Mouse (Mus musculus): ENCODE data around the gene Hid1. TPM values are rescaled to one million over a fixed set of nuclear protein-coding genes. Genes with fewer than 3 reads are reported as not detected.

Gene Hid1
- 67.0 and 67.2 TPM in 2 replicates for polyA plus RNA-seq (2015; fragmentation: Nextera tagmentation; extraction: Ambion mirVana)

DNA sequence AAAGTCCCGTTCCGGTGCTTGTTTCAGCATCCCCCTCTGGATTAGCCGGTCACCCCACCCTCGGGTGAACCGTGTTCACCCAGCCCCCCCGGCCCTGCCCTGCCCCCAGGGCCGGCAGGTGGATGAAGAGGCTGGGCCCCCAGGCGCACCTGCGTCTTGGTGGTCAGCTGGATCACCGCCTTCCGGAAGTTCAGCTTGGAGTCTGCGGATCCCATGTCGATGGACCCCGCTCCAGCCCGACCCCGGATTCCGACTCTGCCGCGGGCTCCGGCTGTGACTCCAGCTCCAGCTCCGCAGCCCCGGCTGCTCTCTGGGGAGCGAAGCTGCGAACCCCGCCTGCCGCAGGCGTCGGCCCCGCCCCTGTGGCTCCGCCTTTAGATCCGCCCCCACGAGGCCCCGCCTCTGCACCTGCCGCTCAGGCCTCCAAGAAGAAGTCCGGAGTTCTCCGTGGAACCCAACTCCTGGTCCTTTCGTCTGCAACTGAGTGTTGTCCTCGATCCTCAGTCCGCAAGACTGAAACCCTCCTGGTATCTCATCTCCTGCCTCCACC, at the start of gene Hid1:
Hid1 (minus strand) TSS at position 362 of the 550 bp plus-strand sequence.
- Histone ChIP-seq H3K4me2 (peak within 1 kb of the TSS; percentile 84), H3K9me3 (no peaks in the 10 kb centered on the region), H3K4me3 (peak within 1 kb of the TSS; percentile 63), H3K27ac (peak within 1 kb of the TSS; percentile 87), H3K4me1 (peaks cover 30% of the 10 kb centered on the region), H3K27me3 (replicated peaks) (0 out of 2 replicates have a peak, but pooled peaks cover 6% of the 10 kb centered on the region), H3K36me3 (replicated peaks) (no peaks in the 10 kb centered on the region), H3K9ac (peak within 1 kb of the TSS; percentile 80)
- ATAC-seq (replicated peaks): peak; percentile 77
- WGBS: under 1% methylated on average over 39 of the region's 39 CpGs

- Histone ChIP-seq H3K27me3 (replicated peaks) (no peaks in the 10 kb centered on the region), H3K27ac (peak overlapping the region; percentile 96), H3K9ac (no peak overlapping the region), H3K4me3 (no peak overlapping the region), H3K4me1 (peaks cover 63% of the 10 kb centered on the region), H3K36me3 (replicated peaks) (peaks cover 6% of the 10 kb centered on the region), H3K4me2 (0 out of 2 replicates have a peak overlapping the region, but pooled peaks have one; percentile 5), H3K9me3 (no peaks in the 10 kb centered on the region)
- 5% methylated on average over 7 of the region's 7 CpGs for WGBS
- no peak for ATAC-seq (replicated peaks)
Observed at GRCm38 (mm10) chr11:115409556-115409955, 42.0 kb upstream of the Hid1 start.

GRCm38 (mm10) chr11:115408266-115408920, 40.8 kb upstream of the Hid1 start:
- WGBS: 65% methylated on average over 6 of the region's 6 CpGs
- no peak for ATAC-seq (replicated peaks)
- Histone ChIP-seq H3K9me3 (no peaks in the 10 kb centered on the region), H3K27ac (peak overlapping the region; percentile 96), H3K4me1 (peaks cover 62% of the 10 kb centered on the region), H3K9ac (no peak overlapping the region), H3K4me3 (no peak overlapping the region), H3K4me2 (no peak overlapping the region), H3K36me3 (replicated peaks) (peaks cover 6% of the 10 kb centered on the region), H3K27me3 (replicated peaks) (no peaks in the 10 kb centered on the region)

DNA sequence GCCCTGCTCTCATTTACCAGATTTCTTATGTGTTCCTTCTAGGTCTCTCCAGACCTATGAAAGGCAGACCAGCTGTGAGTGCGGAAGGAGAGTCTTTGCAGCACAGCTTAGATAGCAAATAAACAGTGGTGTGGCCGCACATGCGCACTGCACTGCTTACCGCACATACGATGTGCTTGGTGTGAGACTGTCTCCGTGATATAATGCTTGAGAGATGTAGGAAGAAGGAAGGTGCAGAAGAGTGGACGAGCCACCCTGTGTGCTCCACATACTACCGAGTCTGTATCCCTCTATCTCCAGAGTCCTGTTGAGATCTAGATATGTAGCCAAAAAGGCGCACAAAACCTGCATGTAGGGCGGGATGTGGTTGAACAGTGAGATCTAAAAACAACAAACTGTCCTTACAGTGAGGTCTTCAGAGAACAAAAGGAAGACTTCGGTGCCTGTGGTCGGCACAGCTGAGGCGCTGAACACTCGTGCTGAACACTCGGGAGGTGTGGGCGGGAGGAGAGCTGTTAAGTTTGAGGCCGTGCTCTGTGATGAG, 39.4 kb upstream of the Hid1 start:
- peaks cover 6% of the 10 kb centered on the region for H3K36me3 ChIP-seq (replicated peaks)
- H3K9me3 ChIP-seq: no peaks in the 10 kb centered on the region
- H3K4me1 ChIP-seq: peaks cover 56% of the 10 kb centered on the region
- WGBS: 94% methylated on average over 17 of the region's 17 CpGs
- no peak overlapping the region for H3K9ac ChIP-seq
- H3K4me3 ChIP-seq: no peak overlapping the region
- no peak overlapping the region for H3K4me2 ChIP-seq
- no peak for ATAC-seq (replicated peaks)
- no peaks in the 10 kb centered on the region for H3K27me3 ChIP-seq (replicated peaks)
- H3K27ac ChIP-seq: no peak overlapping the region

- no peak overlapping the region for H3K9ac ChIP-seq
- peaks cover under 1% of the 10 kb centered on the region for H3K36me3 ChIP-seq (replicated peaks)
- no peak overlapping the region for H3K4me3 ChIP-seq
- WGBS: 95% methylated on average over 6 of the region's 6 CpGs
- H3K27me3 ChIP-seq (replicated peaks): no peaks in the 10 kb centered on the region
- no peak overlapping the region for H3K4me2 ChIP-seq
- no peaks in the 10 kb centered on the region for H3K9me3 ChIP-seq
- peaks cover 50% of the 10 kb centered on the region for H3K4me1 ChIP-seq
- no peak for ATAC-seq (replicated peaks)
- no peak overlapping the region for H3K27ac ChIP-seq
Observed at GRCm38 (mm10) chr11:115405723-115406122, 38.2 kb upstream of the Hid1 start.

DNA sequence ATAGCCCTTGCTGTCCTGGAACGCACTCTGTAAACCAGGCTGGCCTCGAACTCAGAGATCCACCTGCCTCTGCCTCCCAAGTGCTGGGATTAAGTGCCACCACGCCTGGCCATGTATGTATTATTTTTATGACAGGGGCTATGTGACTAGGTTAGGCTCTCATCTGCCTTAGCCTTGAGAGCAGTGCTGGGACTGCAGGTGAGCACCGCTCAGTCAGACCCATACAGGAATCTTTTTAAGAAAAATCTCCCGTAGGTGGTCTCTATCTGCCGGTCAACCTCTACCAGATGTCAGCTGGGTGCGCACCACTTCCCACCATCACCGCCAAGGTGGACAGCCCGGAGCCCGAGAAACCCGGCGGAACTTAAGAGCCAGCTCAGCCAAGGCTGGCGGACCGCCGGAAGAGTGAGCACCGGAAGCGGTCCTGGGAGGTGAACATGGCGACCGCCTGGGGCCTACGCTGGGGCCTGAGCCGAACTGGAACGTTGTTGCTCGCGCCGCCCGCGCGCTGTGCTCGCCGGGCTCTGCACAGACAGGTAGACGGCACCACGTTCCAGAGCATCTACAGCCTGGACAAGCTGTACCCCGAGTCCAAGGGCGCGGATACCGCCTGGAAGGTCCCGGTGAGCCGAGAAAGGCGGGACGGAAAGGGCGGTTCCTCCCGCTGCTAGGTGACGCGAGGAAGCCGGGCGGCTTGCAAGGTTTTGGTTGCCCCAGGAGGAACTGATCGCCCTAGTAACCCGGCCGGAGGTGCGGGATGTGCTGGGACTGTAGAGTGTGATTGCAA, 36.0 kb upstream of the Hid1 start, which contains the start of gene Mrpl58:
Mrpl58 (plus strand) TSS at position 415 of the 787 bp plus-strand sequence.
- H3K36me3 ChIP-seq (replicated peaks): no peaks in the 10 kb centered on the region
- H3K27me3 ChIP-seq (replicated peaks): no peaks in the 10 kb centered on the region
- H3K9me3 ChIP-seq: no peaks in the 10 kb centered on the region
- H3K9ac ChIP-seq: peak within 1 kb of the TSS; percentile 90
- H3K4me3 ChIP-seq: peak within 1 kb of the TSS; percentile 78
- peak within 1 kb of the TSS; percentile 82 for H3K4me2 ChIP-seq
- peak; percentile 91 for ATAC-seq (replicated peaks)
- peaks cover 39% of the 10 kb centered on the region for H3K4me1 ChIP-seq
- H3K27ac ChIP-seq: peak within 1 kb of the TSS; percentile 91
- 3% methylated on average over 50 of the region's 50 CpGs for WGBS

GRCm38 (mm10) chr11:115400630-115401391, 33.3 kb upstream of the Hid1 start:
- peak; percentile 47 for ATAC-seq (replicated peaks)
- WGBS: 27% methylated on average over 11 of the region's 11 CpGs
- Histone ChIP-seq H3K9me3 (no peaks in the 10 kb centered on the region), H3K4me3 (no peak overlapping the region), H3K9ac (no peak overlapping the region), H3K4me2 (peak overlapping the region; percentile 25), H3K36me3 (replicated peaks) (peaks cover 6% of the 10 kb centered on the region; the same call in 1 of the 2 replicates), H3K4me1 (peaks cover 39% of the 10 kb centered on the region), H3K27me3 (replicated peaks) (no peaks in the 10 kb centered on the region), H3K27ac (peak overlapping the region; percentile 71)

GRCm38 (mm10) chr11:115400126-115400525, 32.6 kb upstream of the Hid1 start:
- ATAC-seq (replicated peaks): no peak
- peaks cover 32% of the 10 kb centered on the region for H3K4me1 ChIP-seq
- WGBS: 75% methylated on average over 3 of the region's 3 CpGs
- H3K27ac ChIP-seq: peak overlapping the region; percentile 71
- no peak overlapping the region for H3K4me2 ChIP-seq
- H3K36me3 ChIP-seq (replicated peaks): peaks cover 12% of the 10 kb centered on the region; the same call in 1 of the 2 replicates
- H3K4me3 ChIP-seq: no peak overlapping the region
- no peak overlapping the region for H3K9ac ChIP-seq
- no peaks in the 10 kb centered on the region for H3K27me3 ChIP-seq (replicated peaks)
- no peaks in the 10 kb centered on the region for H3K9me3 ChIP-seq

- Histone ChIP-seq H3K9ac (no peak overlapping the region), H3K9me3 (no peaks in the 10 kb centered on the region), H3K36me3 (replicated peaks) (peaks cover 29% of the 10 kb centered on the region), H3K4me1 (peaks cover 17% of the 10 kb centered on the region), H3K27me3 (replicated peaks) (no peaks in the 10 kb centered on the region), H3K4me2 (no peak overlapping the region), H3K4me3 (no peak overlapping the region), H3K27ac (no peak overlapping the region)
- ATAC-seq (replicated peaks): no peak
- 82% methylated on average over 7 of the region's 7 CpGs for WGBS
Observed at GRCm38 (mm10) chr11:115398085-115398484, 30.5 kb upstream of the Hid1 start.

GRCm38 (mm10) chr11:115393721-115394325, 26.3 kb upstream of the Hid1 start:
- Histone ChIP-seq H3K27ac (no peak overlapping the region), H3K4me2 (no peak overlapping the region), H3K36me3 (replicated peaks) (peaks cover 43% of the 10 kb centered on the region), H3K4me1 (no peaks in the 10 kb centered on the region), H3K4me3 (no peak overlapping the region), H3K9ac (no peak overlapping the region), H3K9me3 (no peaks in the 10 kb centered on the region), H3K27me3 (replicated peaks) (no peaks in the 10 kb centered on the region)
- no peak for ATAC-seq (replicated peaks)
- 72% methylated on average over 34 of the region's 34 CpGs for WGBS

DNA sequence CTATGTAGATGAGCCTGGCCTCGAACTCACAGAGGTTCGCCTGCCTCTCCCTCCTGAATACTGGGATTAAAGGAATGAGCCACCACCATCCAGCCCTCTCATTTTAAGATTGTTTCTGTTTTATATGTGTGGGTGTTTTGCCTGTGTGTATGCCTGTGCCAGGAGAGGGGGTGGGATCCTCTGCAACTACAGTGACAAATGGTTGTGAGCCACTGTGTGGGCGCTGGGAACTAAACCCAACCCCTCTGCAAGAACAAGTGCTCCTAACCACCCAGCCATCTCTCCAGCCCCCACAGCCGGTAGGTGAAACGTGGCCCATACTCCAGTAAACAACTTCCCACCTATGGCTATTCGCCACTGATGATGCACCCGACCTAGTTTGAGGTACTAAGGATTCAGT, 23.8 kb upstream of the Hid1 start:
- Histone ChIP-seq H3K36me3 (replicated peaks) (peaks cover 43% of the 10 kb centered on the region), H3K27me3 (replicated peaks) (no peaks in the 10 kb centered on the region), H3K27ac (no peak overlapping the region), H3K4me2 (no peak overlapping the region), H3K9ac (no peak overlapping the region), H3K4me1 (0 out of 2 replicates have a peak, but pooled peaks cover 1% of the 10 kb centered on the region), H3K9me3 (no peaks in the 10 kb centered on the region), H3K4me3 (no peak overlapping the region)
- ATAC-seq (replicated peaks): no peak
- 94% methylated on average over 7 of the region's 7 CpGs for WGBS

Data from midbrain, embryonic 15.5 days (tissue).